8 mouse cellular contexts compared by ENCODE assay signal in genomic region chr11:53979456-53979787, GRCm38 (mm10). TPM values are rescaled to one million over a fixed set of nuclear protein-coding genes. Genes with fewer than 3 reads are reported as not detected.
DNase-seq lines count a peak whose midpoint lies in the region; ATAC-seq and TF ChIP-seq lines count a peak whose summit lies in the region.
"Not testable (repeated sequence)": the region's sequence is repeated elsewhere in the genome, so short reads cannot be mapped to it uniquely, and the experiment has no call there.

No protein-coding gene starts in this region.

- not testable (repeated sequence) for H3K27ac ChIP-seq in ES-Bruce4 (ENCODE audit: insufficient read depth, low read length); embryonic facial prominence, embryonic 11.5 days (replicated peaks; ENCODE audit: low read depth, low read length); hindbrain, embryonic 12.5 days; left cerebral cortex, adult 2 months; midbrain, embryonic 13.5 days
- H3K27ac ChIP-seq in gastrocnemius, adult 2 months = peak overlapping the region; percentile 78
- peak overlapping the region; percentile 84; the same call in 1 of the 2 replicates for H3K27ac ChIP-seq in small intestine, adult 2 months (ENCODE audit: insufficient read depth, low read depth, low read length)

- H3K9ac ChIP-seq in ES-Bruce4 (ENCODE audit: low read depth, poor library complexity, severe bottlenecking) = peak overlapping the region; percentile 28
- peak overlapping the region; percentile 68 for H3K9ac ChIP-seq in embryonic facial prominence, embryonic 11.5 days (replicated peaks; ENCODE audit: low read length)
- H3K9ac ChIP-seq in hindbrain, embryonic 12.5 days = peak overlapping the region; percentile 62
- peak overlapping the region; percentile 70 for H3K9ac ChIP-seq in midbrain, embryonic 13.5 days (replicated peaks)

- H3K4me1 ChIP-seq in ES-Bruce4 (ENCODE audit: control insufficient read depth, insufficient read depth, low read length); embryonic facial prominence, embryonic 11.5 days (ENCODE audit: control insufficient read depth, insufficient read depth, low read length); hindbrain, embryonic 12.5 days; lung, adult 2 months (ENCODE audit: control insufficient read depth, insufficient read depth, low read length); midbrain, embryonic 13.5 days (replicated peaks); small intestine, adult 2 months (ENCODE audit: control insufficient read depth, insufficient read depth, insufficient read length, low read length): not testable (repeated sequence)

- TF ChIP-seq EP300 in ES-Bruce4 (IDR thresholded peaks at IDR 0.05; ENCODE audit: insufficient read depth, low read depth, low read length) = not testable (repeated sequence)

- not testable (repeated sequence) for H3K27me3 ChIP-seq in ES-Bruce4 (ENCODE audit: control insufficient read depth, insufficient read depth, low read length, poor library complexity, severe bottlenecking); embryonic facial prominence, embryonic 11.5 days (ENCODE audit: control insufficient read depth, insufficient read depth, low read length); small intestine, adult 2 months (ENCODE audit: control insufficient read depth, insufficient read depth, low read length)
- H3K27me3 ChIP-seq in hindbrain, embryonic 12.5 days = peaks cover 12% of the 10 kb centered on the region
- H3K27me3 ChIP-seq in midbrain, embryonic 13.5 days = peaks cover 15% of the 10 kb centered on the region

- WGBS in embryonic facial prominence, embryonic 11.5 days = under 1% methylated on average over 23 of the region's 23 CpGs
- WGBS in hindbrain, embryonic 12.5 days = under 1% methylated on average over 23 of the region's 23 CpGs
- under 1% methylated on average over 23 of the region's 23 CpGs for WGBS in lung, adult 2 months
- 0% methylated on average over 23 of the region's 23 CpGs for whole genome bisulfite sequencing in midbrain, embryonic 13.5 days
- under 1% methylated on average over 23 of the region's 23 CpGs for WGBS in small intestine, adult 2 months

- H3K9me3 ChIP-seq in ES-Bruce4 (replicated peaks; ENCODE audit: control insufficient read depth, insufficient read depth, low read length, poor library complexity, severe bottlenecking); embryonic facial prominence, embryonic 11.5 days (replicated peaks; ENCODE audit: control insufficient read depth, low read length); hindbrain, embryonic 12.5 days (replicated peaks); midbrain, embryonic 13.5 days: not testable (repeated sequence)

- peak overlapping the region; percentile 73 for H3K4me3 ChIP-seq in ES-Bruce4 (ENCODE audit: low read depth, low read length)
- peak overlapping the region; percentile 62 for H3K4me3 ChIP-seq in embryonic facial prominence, embryonic 11.5 days (ENCODE audit: low read depth, low read length)
- peak overlapping the region; percentile 78 for H3K4me3 ChIP-seq in gastrocnemius, adult 2 months
- H3K4me3 ChIP-seq in hindbrain, embryonic 12.5 days = peak overlapping the region; percentile 57
- H3K4me3 ChIP-seq in left cerebral cortex, adult 2 months = peak overlapping the region; percentile 67
- peak overlapping the region; percentile 68 for H3K4me3 ChIP-seq in lung, adult 2 months (replicated peaks; ENCODE audit: extremely low read depth, low read depth, low read length)
- H3K4me3 ChIP-seq in midbrain, embryonic 13.5 days (replicated peaks) = peak overlapping the region; percentile 57
- peak overlapping the region; percentile 88 for H3K4me3 ChIP-seq in small intestine, adult 2 months (ENCODE audit: low read depth, low read length)

- TF ChIP-seq CTCF in ES-Bruce4 (IDR thresholded peaks at IDR 0.05; ENCODE audit: low read depth, low read length); gastrocnemius, adult 2 months (IDR thresholded peaks at IDR 0.05); left cerebral cortex, adult 2 months (IDR thresholded peaks at IDR 0.05); lung, adult 2 months (IDR thresholded peaks at IDR 0.05; ENCODE audit: insufficient read depth, low read length); small intestine, adult 2 months (IDR thresholded peaks at IDR 0.05; ENCODE audit: extremely low read depth, insufficient read length, insufficient replicate concordance, low read depth, low read length): not testable (repeated sequence)

- peak; percentile 27; the same call in 1 of the 2 replicates for ATAC-seq in embryonic facial prominence, embryonic 11.5 days (replicated peaks; ENCODE audit: insufficient number of reproducible peaks, low FRiP score, low TSS enrichment, low read depth)
- not testable (repeated sequence) for ATAC-seq in hindbrain, embryonic 12.5 days (ENCODE audit: low FRiP score); midbrain, embryonic 13.5 days

- H3K4me2 ChIP-seq in embryonic facial prominence, embryonic 11.5 days (ENCODE audit: low read depth, low read length) = peak overlapping the region; percentile 92
- H3K4me2 ChIP-seq in hindbrain, embryonic 12.5 days (replicated peaks) = peak overlapping the region; percentile 92
- H3K4me2 ChIP-seq in midbrain, embryonic 13.5 days (replicated peaks) = peak overlapping the region; percentile 88

- intact Hi-C loops in gastrocnemius, adult 2 months (cut with DNase I); left cerebral cortex, adult 2 months (cut with DNase I): not testable (repeated sequence)

- DNase-seq in embryonic facial prominence, embryonic 11.5 days (ENCODE audit: low spot score) = peak; percentile 23
- peak; percentile 44 for DNase-seq in gastrocnemius, adult 2 months
- DNase-seq in left cerebral cortex, adult 2 months (ENCODE audit: extremely low spot score in 1 of 2, low spot score in 2 of 2); lung, adult 2 months: not testable (repeated sequence)

- not testable (repeated sequence) for TF ChIP-seq POLR2A in ES-Bruce4 (IDR thresholded peaks at IDR 0.05; ENCODE audit: insufficient read depth, low read length); lung, adult 2 months (IDR thresholded peaks at IDR 0.05; ENCODE audit: borderline replicate concordance, extremely low read depth, low read depth, low read length); small intestine, adult 2 months (IDR thresholded peaks at IDR 0.05; ENCODE audit: low read depth, low read length)

- H3K36me3 ChIP-seq in ES-Bruce4 (ENCODE audit: control insufficient read depth, insufficient read depth, low read length, poor library complexity, severe bottlenecking); embryonic facial prominence, embryonic 11.5 days (replicated peaks; ENCODE audit: control insufficient read depth, insufficient read depth, low read depth, low read length); hindbrain, embryonic 12.5 days; midbrain, embryonic 13.5 days; small intestine, adult 2 months (ENCODE audit: control insufficient read depth, insufficient read depth, low read length): not testable (repeated sequence)

RNA-seq across cellular contexts. Expression of gene Slc22a21, which starts 0.7 kb away (rescaled TPM):
- polyA plus RNA-seq in ES-Bruce4 (2011; ENCODE audit: insufficient read depth, insufficient read length, low read depth, missing spikeins) = 2.9 and 3.0 TPM in 2 replicates
- polyA plus RNA-seq in embryonic facial prominence, embryonic 11.5 days (2014; fragmentation: Nextera tagmentation; extraction: Ambion mirVana) = 2.0 and 2.2 TPM in 2 replicates
- total RNA-seq in gastrocnemius, adult 2 months (2021) = 1 to 10 TPM in 1 of 2 experiments, under 1 TPM in 1; 0.94 to 1.2 TPM
- 2.1 and 3.6 TPM in 2 replicates for polyA plus RNA-seq in hindbrain, embryonic 12.5 days (2016; fragmentation: Nextera tagmentation; extraction: Ambion mirVana)
- total RNA-seq in left cerebral cortex, adult 2 months (2021) = 1 to 10 TPM; 1.3 TPM
- 2.3 and 3.8 TPM in 2 replicates for polyA plus RNA-seq in lung, adult 2 months (2012; rRNA removed)
- polyA plus RNA-seq in midbrain, embryonic 13.5 days (2015; fragmentation: Nextera tagmentation; extraction: Ambion mirVana) = 1.7 and 1.8 TPM in 2 replicates
- 3.6 and 7.6 TPM in 2 replicates for polyA plus RNA-seq in small intestine, adult 2 months (2012; rRNA removed)

RNA-seq across cellular contexts. Expression of gene Slc22a4, which starts 48.5 kb away (rescaled TPM):
- 0.41 TPM in 1 of 2 replicates, not detected in the other for polyA plus RNA-seq in ES-Bruce4 (2011; ENCODE audit: insufficient read depth, insufficient read length, low read depth, missing spikeins)
- 1.4 and 1.8 TPM in 2 replicates for polyA plus RNA-seq in embryonic facial prominence, embryonic 11.5 days (2014; fragmentation: Nextera tagmentation; extraction: Ambion mirVana)
- total RNA-seq in gastrocnemius, adult 2 months (2021) = 1 to 10 TPM; 1.9 to 2.6 TPM
- polyA plus RNA-seq in hindbrain, embryonic 12.5 days (2016; fragmentation: Nextera tagmentation; extraction: Ambion mirVana) = 1.3 and 1.4 TPM in 2 replicates
- total RNA-seq in left cerebral cortex, adult 2 months (2021) = 1 to 10 TPM; 8.5 to 8.8 TPM
- polyA plus RNA-seq in lung, adult 2 months (2012; rRNA removed) = 1.3 and 1.4 TPM in 2 replicates
- 1.0 and 1.3 TPM in 2 replicates for polyA plus RNA-seq in midbrain, embryonic 13.5 days (2015; fragmentation: Nextera tagmentation; extraction: Ambion mirVana)
- 6.3 and 18.9 TPM in 2 replicates for polyA plus RNA-seq in small intestine, adult 2 months (2012; rRNA removed)
